Mouse (Mus musculus) heart, postnatal 0 days (tissue): Measurements from ENCODE around the gene Ciao2a.

Experiments
- CTCF ChIP-seq: IDR thresholded peaks from 2 replicates; pipeline ENCODE4 v1.5.1; 2016; ENCODE audit warnings: antibody characterized with exemption, control low read depth, low read depth
- EP300 ChIP-seq: IDR thresholded peaks from 2 replicates; pipeline ENCODE4 v1.6.1; 2016; ENCODE audit warnings: antibody characterized with exemption, low read depth

- TF ChIP-seq EP300 (no peak), CTCF (no peak)
Measured at GRCm38 (mm10) chr9:66110611-66111379, 15.6 kb upstream of the Ciao2a start.
